Mouse (Mus musculus) testis, adult 2 months (tissue): Measurements from ENCODE around the gene Mdga1. TPM values are rescaled to one million over a fixed set of nuclear protein-coding genes. Genes with fewer than 3 reads are reported as not detected.

ENCODE experiments used
- H3K27ac ChIP-seq: fragments of 200-500 bp; 2 replicates; pipeline ENCODE4 v1.5.1; 2012; ENCODE audit warnings: low read depth, low read length; ENCODE audit not compliant: control insufficient read depth, insufficient read depth
- H3K27me3 ChIP-seq: fragments of 200-500 bp; 2 replicates; pipeline ENCODE4 v1.6.1; 2012; ENCODE audit warnings: mild to moderate bottlenecking, low read length, moderate library complexity; ENCODE audit not compliant: control insufficient read depth, insufficient read depth
- H3K36me3 ChIP-seq: fragments of 200-500 bp; 2 replicates; pipeline ENCODE4 v1.6.1; 2012; ENCODE audit warnings: mild to moderate bottlenecking, low read length; ENCODE audit not compliant: control insufficient read depth, insufficient read depth
- H3K4me1 ChIP-seq: fragments of 200-500 bp; 2 replicates; pipeline ENCODE4 v1.6.1; 2012; ENCODE audit warnings: low read length; ENCODE audit not compliant: control insufficient read depth, insufficient read depth
- H3K4me3 ChIP-seq: fragments of 200-500 bp; 2 replicates; pipeline ENCODE4 v1.5.1; 2012; ENCODE audit warnings: low read depth, mild to moderate bottlenecking, low read length, moderate library complexity, mixed read lengths; ENCODE audit not compliant: control insufficient read depth
- CTCF ChIP-seq: fragments of 200-500 bp; IDR thresholded peaks from 2 replicates; pipeline ENCODE4 v1.5.1; 2012; ENCODE audit warnings: low read depth, mild to moderate bottlenecking, inconsistent platforms, low read length, moderate library complexity; ENCODE audit not compliant: control insufficient read depth, insufficient read depth, insufficient replicate concordance
- POLR2A ChIP-seq: fragments of 200-500 bp; IDR thresholded peaks from 2 replicates; pipeline ENCODE4 v1.6.1; 2012; ENCODE audit warnings: low read depth, mild to moderate bottlenecking, inconsistent platforms, low read length, moderate library complexity; ENCODE audit not compliant: control insufficient read depth
- polyA plus RNA-seq: library from polyadenylated mRNA; depleted of rRNA; stranded (reverse); fragments of >200 nt; gene quantifications from 2 replicates; pipeline ENCODE4 v1.2.3, GENCODE M21; 2012

The Mdga1 gene
- polyA plus RNA-seq, 1 experiment, result 0.42 TPM

DNA sequence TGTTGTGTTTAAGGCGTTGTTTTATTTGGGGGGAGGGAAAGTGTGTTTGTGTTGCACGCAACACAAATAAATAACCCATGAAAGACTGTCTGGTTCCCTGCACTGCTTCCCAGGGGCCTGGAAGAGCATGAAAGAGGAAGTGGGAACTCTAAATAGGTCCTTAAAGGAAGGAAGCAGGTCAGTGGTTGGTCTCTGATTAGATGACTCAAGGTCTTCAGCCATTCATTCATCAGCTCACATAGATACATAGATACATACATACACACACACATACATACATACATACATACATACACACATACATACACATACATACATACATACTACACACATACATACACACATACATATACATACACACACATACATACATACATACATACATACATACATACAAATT is 21.0 kb upstream of the Mdga1 start:
- H3K36me3 ChIP-seq, result no peaks in the 10 kb centered on the region
- no peak overlapping the region for H3K27ac ChIP-seq
- TF ChIP-seq CTCF, result no peak
- no peak for TF ChIP-seq POLR2A
- no peaks in the 10 kb centered on the region for H3K27me3 ChIP-seq
- no peak overlapping the region for H3K4me3 ChIP-seq
- H3K4me1 ChIP-seq, result peaks cover 9% of the 10 kb centered on the region

DNA sequence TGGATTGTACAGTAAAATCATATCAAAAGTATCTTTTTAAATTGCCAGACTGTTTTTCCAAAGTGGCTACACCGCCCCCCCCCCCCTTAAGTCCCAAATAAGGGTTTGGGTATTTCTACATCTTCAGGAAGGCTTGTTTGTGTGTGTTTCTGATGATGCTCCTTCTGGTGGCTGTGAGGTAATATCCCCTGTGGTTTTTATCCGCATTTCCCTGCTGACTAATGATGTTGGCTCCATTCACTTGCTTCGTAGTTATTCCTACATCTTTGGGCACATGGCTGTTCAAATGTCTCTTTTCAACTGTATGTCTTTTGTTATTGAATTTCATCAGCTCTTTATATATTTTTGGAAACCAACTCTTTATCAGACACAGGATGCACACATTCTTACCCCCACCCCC is 20.2 kb upstream of the Mdga1 start:
- H3K4me1 ChIP-seq, result peaks cover 9% of the 10 kb centered on the region
- no peak overlapping the region for H3K4me3 ChIP-seq
- no peak overlapping the region for H3K27ac ChIP-seq
- TF ChIP-seq POLR2A (no peak), CTCF (no peak)
- no peaks in the 10 kb centered on the region for H3K27me3 ChIP-seq
- H3K36me3 ChIP-seq, result no peaks in the 10 kb centered on the region

- TF ChIP-seq CTCF, result no peak
- TF ChIP-seq POLR2A, result no peak
- peaks cover 9% of the 10 kb centered on the region for H3K4me1 ChIP-seq
- H3K27ac ChIP-seq, result no peak overlapping the region
- no peak overlapping the region for H3K4me3 ChIP-seq
- H3K27me3 ChIP-seq, result no peaks in the 10 kb centered on the region
- no peaks in the 10 kb centered on the region for H3K36me3 ChIP-seq
Measured at GRCm38 (mm10) chr17:29989653-29990052, 19.8 kb upstream of the Mdga1 start.

DNA sequence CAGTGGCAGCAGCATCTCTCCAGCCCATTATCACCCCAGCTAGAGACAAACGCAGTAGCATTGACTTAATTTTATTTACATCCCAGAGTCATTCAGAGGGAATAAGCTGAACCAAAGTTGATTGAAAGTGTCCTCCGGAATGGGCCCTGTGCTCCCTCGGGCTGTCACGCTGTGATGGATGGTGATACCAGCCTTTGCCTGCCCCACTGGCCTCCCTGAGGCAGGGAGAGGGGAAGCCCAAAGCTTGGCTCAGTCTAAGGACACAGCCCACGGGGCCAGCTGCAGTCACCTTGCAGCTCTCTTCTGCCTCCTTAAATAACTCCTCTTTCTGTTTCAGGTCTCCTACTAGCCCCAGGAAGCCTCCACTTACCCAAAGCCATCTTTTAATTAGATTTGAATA is 18.3 kb upstream of the Mdga1 start:
- peaks cover 9% of the 10 kb centered on the region for H3K4me1 ChIP-seq
- H3K27ac ChIP-seq, result no peak overlapping the region
- H3K4me3 ChIP-seq, result no peak overlapping the region
- no peak for TF ChIP-seq POLR2A
- no peak for TF ChIP-seq CTCF
- no peaks in the 10 kb centered on the region for H3K27me3 ChIP-seq
- no peaks in the 10 kb centered on the region for H3K36me3 ChIP-seq

GRCm38 (mm10) chr17:29985534-29985933 is 15.6 kb upstream of the Mdga1 start:
- H3K4me1 ChIP-seq, result peaks cover 16% of the 10 kb centered on the region
- H3K27me3 ChIP-seq, result no peaks in the 10 kb centered on the region
- H3K4me3 ChIP-seq, result no peak overlapping the region
- no peaks in the 10 kb centered on the region for H3K36me3 ChIP-seq
- TF ChIP-seq CTCF (no peak), POLR2A (no peak)
- H3K27ac ChIP-seq, result no peak overlapping the region

DNA sequence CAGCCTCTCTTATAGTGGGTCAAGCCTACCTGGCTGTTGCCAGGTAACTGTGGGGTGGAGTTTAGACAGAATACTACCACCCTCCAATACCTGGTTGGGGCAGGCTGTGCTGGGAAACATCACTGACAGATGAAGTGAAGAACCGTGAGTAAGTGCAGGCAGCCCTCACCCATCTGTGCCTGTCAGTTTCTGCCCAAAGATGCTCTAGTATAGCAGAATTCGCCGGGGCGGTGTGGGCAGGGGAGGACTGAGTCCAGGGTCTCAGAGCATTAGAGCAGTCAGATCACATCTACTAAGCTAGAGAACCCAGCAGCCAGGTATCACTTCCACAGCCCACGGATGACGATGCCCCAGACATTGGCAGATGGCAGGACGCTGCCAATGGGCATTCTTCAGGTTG is 15.0 kb upstream of the Mdga1 start:
- Histone ChIP-seq H3K4me1 (peaks cover 16% of the 10 kb centered on the region), H3K27ac (no peak overlapping the region), H3K27me3 (no peaks in the 10 kb centered on the region), H3K4me3 (no peak overlapping the region), H3K36me3 (no peaks in the 10 kb centered on the region)
- TF ChIP-seq POLR2A, result no peak

GRCm38 (mm10) chr17:29983190-29983589 is 13.3 kb upstream of the Mdga1 start:
- H3K4me3 ChIP-seq, result no peak overlapping the region
- no peak overlapping the region for H3K27ac ChIP-seq
- no peaks in the 10 kb centered on the region for H3K36me3 ChIP-seq
- TF ChIP-seq CTCF, result no peak
- no peak for TF ChIP-seq POLR2A
- H3K27me3 ChIP-seq, result no peaks in the 10 kb centered on the region
- H3K4me1 ChIP-seq, result peaks cover 7% of the 10 kb centered on the region

DNA sequence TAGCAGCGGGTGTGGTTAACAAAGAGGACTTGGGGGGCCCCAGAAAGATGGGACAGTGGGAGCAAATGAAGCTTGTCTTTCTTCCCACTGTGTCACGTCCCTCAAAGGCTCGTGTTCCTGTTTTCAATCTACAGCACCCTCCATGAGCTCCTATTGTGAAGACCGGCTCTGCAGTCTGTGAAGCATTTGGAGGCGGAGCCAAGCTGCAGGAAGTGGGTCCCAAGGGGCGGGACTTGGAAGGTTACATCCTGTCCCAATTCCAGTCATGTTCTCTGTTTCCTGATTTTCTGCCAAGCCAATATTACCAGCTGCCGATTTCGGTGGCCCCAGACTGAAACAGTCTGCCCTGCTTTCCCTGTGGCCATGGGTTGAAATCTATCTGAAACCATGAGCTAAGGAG is 11.7 kb upstream of the Mdga1 start:
- Histone ChIP-seq H3K27ac (no peak overlapping the region), H3K4me1 (peaks cover 7% of the 10 kb centered on the region), H3K27me3 (no peaks in the 10 kb centered on the region), H3K36me3 (no peaks in the 10 kb centered on the region), H3K4me3 (peak overlapping the region; percentile 72)
- TF ChIP-seq CTCF, result no peak
- no peak for TF ChIP-seq POLR2A
